Mouse (Mus musculus) c-Kit-positive CD71-negative TER-119-negative erythroid progenitor cells, embryonic 14.5 days (primary cell): ENCODE results near the gene 4930583I09Rik.

ENCODE experiments used
- DNase-seq: peaks from one replicate; pipeline ENCODE4 v3.0.0-alpha.2; 2013; ENCODE audit warnings: low read depth

Gene 4930583I09Rik

DNA sequence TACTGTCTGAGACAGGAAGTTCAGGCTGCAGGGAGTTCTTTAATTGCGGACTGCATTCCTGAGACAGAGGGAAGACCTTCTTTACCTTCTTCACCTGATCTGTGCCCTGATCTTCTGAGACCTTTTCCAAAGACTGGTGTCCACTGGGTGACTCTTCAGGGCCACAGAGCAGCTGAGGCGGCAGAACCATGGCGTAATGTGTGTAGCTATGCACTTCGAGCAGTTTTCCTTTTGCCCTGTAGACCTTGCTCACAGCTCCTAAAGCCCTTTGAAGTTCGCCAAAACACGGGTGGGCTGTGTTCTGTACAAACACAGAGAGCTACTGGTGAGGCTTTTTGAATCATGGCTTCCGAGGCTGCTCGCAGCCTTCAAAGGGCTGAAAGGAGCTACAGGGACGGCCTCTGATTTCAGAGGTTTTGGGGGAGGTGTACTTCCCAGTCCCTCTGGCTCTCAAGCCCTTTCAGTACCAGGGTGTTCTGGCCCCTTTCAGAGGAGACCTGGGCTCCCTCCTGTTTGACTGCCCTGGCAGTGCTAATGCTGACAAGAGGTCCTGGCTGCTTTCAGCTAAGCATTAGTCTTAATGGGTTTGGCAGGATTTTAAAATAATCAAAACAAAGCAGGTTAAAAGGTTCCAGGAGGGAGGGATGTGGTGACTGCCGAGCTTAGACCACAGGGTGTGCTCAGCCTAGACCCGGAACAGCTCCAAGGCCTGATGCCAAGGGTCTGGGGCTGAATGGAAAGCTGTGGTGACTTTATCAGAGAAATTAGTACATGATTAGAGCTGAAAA, 33.5 kb downstream of the 4930583I09Rik start:
- no peak for DNase-seq

DNA sequence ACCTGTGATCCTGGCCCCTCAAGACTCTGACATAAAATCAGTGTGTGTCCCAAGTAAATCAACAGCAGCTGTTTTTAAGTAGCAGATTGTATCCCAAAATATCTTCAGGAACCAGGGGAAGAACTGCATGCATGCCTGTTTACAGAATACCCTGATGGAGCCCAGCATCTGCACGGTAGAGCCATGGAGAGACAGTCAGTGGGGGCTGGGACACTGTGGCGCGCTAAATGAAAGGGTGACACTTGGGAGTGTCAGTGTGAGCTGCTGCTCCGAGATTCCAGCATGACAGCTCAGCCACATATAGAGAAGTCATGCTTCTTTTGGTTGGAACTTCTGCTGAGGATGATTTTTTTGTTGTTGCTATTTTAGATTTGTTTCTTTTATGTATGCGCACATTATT, 43.2 kb downstream of the 4930583I09Rik start:
- DNase-seq = no peak

DNA sequence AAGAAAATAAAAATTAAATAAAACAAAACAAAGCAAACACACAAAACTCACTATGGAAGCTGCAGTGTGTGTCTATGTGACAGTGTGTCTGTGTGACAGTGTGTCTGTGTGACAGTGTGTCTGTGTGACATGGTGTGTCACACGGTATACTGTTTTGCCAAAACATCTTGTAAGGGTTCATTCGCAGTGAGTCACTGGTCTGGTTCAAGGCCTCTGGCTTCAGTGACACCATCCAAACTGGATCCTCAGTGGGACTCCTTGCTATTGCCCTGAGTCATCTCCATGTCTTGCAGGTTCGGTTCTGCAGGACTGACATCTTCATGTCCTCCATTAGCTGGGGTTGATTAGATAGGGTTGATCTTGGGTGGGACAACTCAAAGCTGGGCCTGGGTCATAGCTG, 43.8 kb downstream of the 4930583I09Rik start:
- DNase-seq = no peak

DNA sequence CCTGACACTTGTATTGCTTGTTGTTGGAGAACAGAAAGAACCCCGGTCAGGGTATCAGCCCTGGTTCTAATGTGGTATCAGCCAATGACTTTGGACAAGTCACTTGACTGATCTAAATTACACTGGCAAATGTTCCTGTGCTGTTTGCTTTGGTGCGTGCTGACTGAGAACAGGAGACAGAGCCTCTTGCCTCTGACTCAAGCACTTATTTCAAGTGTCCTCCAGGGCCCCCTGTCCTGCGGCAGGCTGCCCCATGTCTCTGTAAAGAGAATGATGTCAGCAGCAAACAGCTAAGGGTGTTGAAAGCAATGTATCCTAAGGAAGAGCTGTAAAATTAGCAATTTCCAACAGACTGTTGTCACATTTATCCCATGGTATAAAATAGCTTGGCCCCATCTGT, 46.7 kb downstream of the 4930583I09Rik start:
- no peak for DNase-seq

DNA sequence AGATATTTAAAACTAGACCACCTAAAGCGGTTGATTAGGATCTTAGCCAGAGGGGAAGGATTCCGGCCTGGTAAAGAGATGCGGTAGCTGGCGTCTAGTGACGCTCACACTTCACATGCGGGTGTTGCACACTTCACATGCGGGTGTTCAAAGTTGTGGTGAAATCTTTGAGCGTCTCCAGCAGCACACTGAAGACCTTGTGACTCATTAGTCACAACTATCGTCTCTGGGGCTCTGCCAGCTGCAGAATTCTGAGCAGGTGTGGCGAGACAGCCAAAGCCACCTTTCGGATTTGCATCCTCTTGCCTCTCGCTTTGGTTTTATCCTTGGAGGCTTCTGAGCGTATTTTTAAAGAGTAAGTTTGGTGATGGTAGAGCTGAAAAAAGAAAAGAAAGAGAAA, 47.6 kb downstream of the 4930583I09Rik start:
- no peak for DNase-seq

DNA sequence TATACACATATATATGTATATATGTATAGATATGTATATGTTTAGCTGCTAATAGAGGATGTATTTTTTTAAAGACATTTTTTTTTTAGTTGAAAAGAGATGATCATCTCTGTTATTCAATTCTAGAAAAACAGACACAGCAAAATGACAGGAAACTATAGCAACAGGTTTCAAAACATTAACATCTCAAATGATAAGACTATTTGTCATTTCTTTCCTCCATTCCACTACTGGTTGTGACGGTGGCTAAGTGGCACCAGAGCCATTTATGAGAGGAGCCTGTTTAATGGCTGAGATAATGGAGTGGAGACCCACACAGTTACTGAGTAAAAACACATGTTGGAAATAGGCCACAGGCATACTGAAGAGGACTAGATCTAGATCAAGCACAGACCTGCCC, 49.9 kb downstream of the 4930583I09Rik start:
- no peak for DNase-seq
